Mouse (Mus musculus): ENCODE results near the gene Xpo5. TPM values are rescaled to one million over a fixed set of nuclear protein-coding genes. Genes with fewer than 3 reads are reported as not detected.

Gene Xpo5
- total and polyA plus RNA-seq, 3 experiments, result 47.5 to 93.4 (median 82.7) TPM

DNA sequence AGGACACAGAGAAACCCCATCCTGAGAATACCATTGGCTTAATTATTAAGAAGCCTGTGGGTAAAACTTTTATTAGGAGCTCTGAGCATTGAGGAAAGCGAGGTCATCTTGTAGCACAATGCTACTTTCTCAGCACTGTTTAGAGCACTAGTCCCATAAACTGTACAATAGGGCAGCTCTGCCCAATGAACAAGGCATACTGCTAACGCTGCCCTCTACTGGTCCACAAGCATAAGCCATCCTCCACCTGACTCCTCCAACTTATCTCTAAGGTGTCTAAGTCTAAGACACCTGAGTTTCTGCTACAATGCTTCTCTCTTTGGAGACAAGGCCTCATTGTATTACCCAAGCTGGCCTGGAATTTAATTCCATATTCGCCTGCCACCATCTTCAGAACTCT lies 32.0 kb upstream of the Xpo5 start:
- Histone ChIP-seq H3K9ac (ENCODE audit: control insufficient read depth, low read depth, low read length, poor library complexity, severe bottlenecking) (no peak overlapping the region), H3K79me2 (ENCODE audit: control insufficient read depth, insufficient read depth, low read length, poor library complexity) (no peaks in the 10 kb centered on the region), H3K4me3 (ENCODE audit: control insufficient read depth in 1 of 2, insufficient read depth in 1 of 2, low read depth in 2 of 2, low read length in 2 of 2) (no peak overlapping the region), H3K36me3 (ENCODE audit: control insufficient read depth in 1 of 2, insufficient read depth in 2 of 2, low read length in 2 of 2) (peaks cover 4% of the 10 kb centered on the region in 2 experiments), H3K4me1 (ENCODE audit: control insufficient read depth in 1 of 2, insufficient read depth in 2 of 2, low read length in 2 of 2) (peaks cover 0 to 5% of the 10 kb centered on the region in 2 experiments; a peak in 1 of 4 replicates), H3K9me3 (replicated peaks; ENCODE audit: insufficient read depth, low read length) (no peaks in the 10 kb centered on the region), H3K27me3 (ENCODE audit: control insufficient read depth in 1 of 2, insufficient read depth in 2 of 2, low read length in 2 of 2) (no peaks in the 10 kb centered on the region), H3K27ac (ENCODE audit: control insufficient read depth, low read depth, low read length) (no peak overlapping the region)
- peak; percentile 23; the same call in 1 of the 2 replicates for TF ChIP-seq ZC3H11A (IDR thresholded peaks at IDR 0.05; ENCODE audit: low read depth, low read length)
- no peak for TF ChIP-seq GABPA (IDR thresholded peaks at IDR 0.05; ENCODE audit: low read depth, low read length)
- no peak for TF ChIP-seq MYB (IDR thresholded peaks at IDR 0.05; ENCODE audit: low read depth, low read length)
- no peak for TF ChIP-seq NRF1 (IDR thresholded peaks at IDR 0.05; ENCODE audit: insufficient read depth, low read depth, low read length, poor library complexity, severe bottlenecking)
- TF ChIP-seq SMC3 (IDR thresholded peaks at IDR 0.05; ENCODE audit: low read depth, low read length), result peak; percentile 66
- TF ChIP-seq CTCF (IDR thresholded peaks at IDR 0.05 in 2 of 3, conservative IDR thresholded peaks at IDR 0.05 in 1 of 3; ENCODE audit: control insufficient read depth in 1 of 3, insufficient read depth in 1 of 3, low read depth in 2 of 3, low read length in 3 of 3, poor library complexity in 1 of 3, severe bottlenecking in 1 of 3), result peak; percentile 70 to 92 (median 73)
- no peak for TF ChIP-seq ELF1 (IDR thresholded peaks at IDR 0.05; ENCODE audit: low read depth, low read length)
- TF ChIP-seq ZKSCAN1 (IDR thresholded peaks at IDR 0.05; ENCODE audit: low read depth, low read length), result no peak
- no peak for TF ChIP-seq BHLHE40 (IDR thresholded peaks at IDR 0.05; ENCODE audit: borderline replicate concordance, low read depth, low read length)
- no peak for TF ChIP-seq MAFK (IDR thresholded peaks at IDR 0.05; ENCODE audit: borderline replicate concordance, low read depth, low read length)
- TF ChIP-seq RAD21 (IDR thresholded peaks at IDR 0.05; ENCODE audit: low read depth, low read length), result peak; percentile 49
- peak; percentile 75 for DNase-seq (ENCODE audit: low read depth, low spot score)

DNA sequence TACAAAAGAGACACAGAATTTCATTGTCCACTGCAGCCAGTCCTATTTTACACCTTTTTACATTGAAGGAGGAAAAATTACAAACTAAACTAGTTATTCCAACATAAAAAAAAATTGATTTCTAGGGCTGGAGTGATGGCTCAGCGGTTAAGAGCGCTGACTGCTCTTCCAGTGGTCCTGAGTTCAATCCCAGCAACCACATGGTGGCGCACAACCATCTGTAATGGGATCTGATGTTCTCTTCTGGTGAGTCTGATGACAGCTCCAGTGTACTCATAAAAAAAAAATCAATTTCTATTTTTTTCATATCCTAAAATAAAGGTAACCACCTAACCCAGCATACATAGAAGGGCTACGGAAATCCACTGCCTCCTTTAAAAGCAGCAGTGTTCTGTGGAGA lies 20.3 kb upstream of the Xpo5 start:
- H3K27me3 ChIP-seq (ENCODE audit: control insufficient read depth in 1 of 2, insufficient read depth in 2 of 2, low read length in 2 of 2), result no peaks in the 10 kb centered on the region
- H3K9ac ChIP-seq (ENCODE audit: control insufficient read depth, low read depth, low read length, poor library complexity, severe bottlenecking), result no peak overlapping the region
- no peak overlapping the region for H3K27ac ChIP-seq (ENCODE audit: control insufficient read depth, low read depth, low read length)
- DNase-seq (ENCODE audit: low read depth, low spot score), result no peak
- peaks cover 0 to 28% of the 10 kb centered on the region in 2 experiments; a peak in 2 of 4 replicates for H3K36me3 ChIP-seq (ENCODE audit: control insufficient read depth in 1 of 2, insufficient read depth in 2 of 2, low read length in 2 of 2)
- no peaks in the 10 kb centered on the region for H3K4me1 ChIP-seq (ENCODE audit: control insufficient read depth in 1 of 2, insufficient read depth in 2 of 2, low read length in 2 of 2)
- no peaks in the 10 kb centered on the region for H3K9me3 ChIP-seq (replicated peaks; ENCODE audit: insufficient read depth, low read length)
- no peaks in the 10 kb centered on the region for H3K79me2 ChIP-seq (ENCODE audit: control insufficient read depth, insufficient read depth, low read length, poor library complexity)
- H3K4me3 ChIP-seq (ENCODE audit: control insufficient read depth in 1 of 2, insufficient read depth in 1 of 2, low read depth in 2 of 2, low read length in 2 of 2), result no peak overlapping the region
- TF ChIP-seq GATA1 (IDR thresholded peaks at IDR 0.05; ENCODE audit: low read depth, low read length) (no peak), TAL1 (IDR thresholded peaks at IDR 0.05; ENCODE audit: low read length) (no peak), CTCF (IDR thresholded peaks at IDR 0.05 in 2 of 3, conservative IDR thresholded peaks at IDR 0.05 in 1 of 3; ENCODE audit: control insufficient read depth in 1 of 3, insufficient read depth in 1 of 3, low read depth in 2 of 3, low read length in 3 of 3, poor library complexity in 1 of 3, severe bottlenecking in 1 of 3) (peak in 2 of 3 experiments; percentile 46 to 53; a peak in 5 of 6 replicates), ZKSCAN1 (IDR thresholded peaks at IDR 0.05; ENCODE audit: low read depth, low read length) (no peak), NELFE (IDR thresholded peaks at IDR 0.05; ENCODE audit: low read depth, low read length) (no peak), ELF1 (IDR thresholded peaks at IDR 0.05; ENCODE audit: low read depth, low read length) (no peak), NRF1 (IDR thresholded peaks at IDR 0.05; ENCODE audit: insufficient read depth, low read depth, low read length, poor library complexity, severe bottlenecking) (no peak), POLR2AphosphoS2 (IDR thresholded peaks at IDR 0.05; ENCODE audit: low read length) (no peak), CHD2 (IDR thresholded peaks at IDR 0.05; ENCODE audit: low read length) (no peak), JUND (IDR thresholded peaks at IDR 0.05; ENCODE audit: low read depth, low read length) (no peak), POLR2AphosphoS5 (IDR thresholded peaks at IDR 0.05; ENCODE audit: borderline replicate concordance, low read depth, low read length) (no peak), RAD21 (IDR thresholded peaks at IDR 0.05; ENCODE audit: low read depth, low read length) (peak; percentile 44), KAT2A (conservative IDR thresholded peaks at IDR 0.05; ENCODE audit: low read depth, low read length) (no peak), MYC (IDR thresholded peaks at IDR 0.05; ENCODE audit: low read depth, low read length) (no peak), MEF2A (IDR thresholded peaks at IDR 0.05; ENCODE audit: extremely low read depth, insufficient replicate concordance, low read depth, low read length, poor library complexity, severe bottlenecking) (no peak), MAZ (IDR thresholded peaks at IDR 0.05; ENCODE audit: low read depth, low read length) (no peak), SMC3 (IDR thresholded peaks at IDR 0.05; ENCODE audit: low read depth, low read length) (peak; percentile 52), USF2 (IDR thresholded peaks at IDR 0.05; ENCODE audit: borderline replicate concordance in 1 of 2, insufficient read depth in 1 of 2, low read depth in 1 of 2, low read length in 2 of 2) (no peak), ZC3H11A (IDR thresholded peaks at IDR 0.05; ENCODE audit: low read depth, low read length) (no peak), MAX (IDR thresholded peaks at IDR 0.05; ENCODE audit: low read length) (no peak), EP300 (IDR thresholded peaks at IDR 0.05; ENCODE audit: low read depth in 1 of 2, low read length in 2 of 2) (no peak), USF1 (IDR thresholded peaks at IDR 0.05; ENCODE audit: low read depth, low read length) (no peak), ZNF384 (IDR thresholded peaks at IDR 0.05; ENCODE audit: low read depth, low read length) (peak; percentile 29; the same call in 1 of the 2 replicates), SIN3A (IDR thresholded peaks at IDR 0.05; ENCODE audit: low read length) (no peak), UBTF (IDR thresholded peaks at IDR 0.05; ENCODE audit: borderline replicate concordance, insufficient read depth, low read depth, low read length) (no peak)

All from MEL (cell line).